Mouse (Mus musculus) MEL (cell line): ENCODE results near the gene Elovl5. TPM values are rescaled to one million over a fixed set of nuclear protein-coding genes. Genes with fewer than 3 reads are reported as not detected.

Experiments used
- DNase-seq: peaks from one replicate; pipeline ENCODE4 v3.0.0; 2011; ENCODE audit warnings: low read depth, low spot score
- H3K27ac ChIP-seq: 2 replicates; pipeline ENCODE4 v1.5.1; 2012; ENCODE audit warnings: low read depth, mild to moderate bottlenecking, control low read depth, low read length, moderate library complexity; ENCODE audit not compliant: control insufficient read depth
- H3K27me3 ChIP-seq, 2 experiments: fragments of 150-350 bp in 1 of 2; sonication (generic) in 1 of 2; 2 replicates each; pipeline ENCODE4 v1.6.1; 2012; ENCODE audit warnings: low read length in 2 of 2, mild to moderate bottlenecking in 2 of 2, improper control_type of control experiment in 1 of 2, moderate library complexity in 1 of 2; ENCODE audit not compliant: insufficient read depth in 2 of 2, control insufficient read depth in 1 of 2
- H3K36me3 ChIP-seq, 2 experiments: 2 replicates each; pipeline ENCODE4 v1.6.1; 2012 to 2014; ENCODE audit warnings: low read length in 2 of 2, improper control_type of control experiment in 1 of 2, inconsistent platforms in 1 of 2, mild to moderate bottlenecking in 1 of 2; ENCODE audit not compliant: insufficient read depth in 2 of 2, control insufficient read depth in 1 of 2
- H3K4me1 ChIP-seq, 2 experiments: fragments of 150-350 bp in 1 of 2; sonication (generic) in 1 of 2; 2 replicates each; pipeline ENCODE4 v1.6.1; 2012; ENCODE audit warnings: low read length in 2 of 2, improper control_type of control experiment in 1 of 2, mild to moderate bottlenecking in 1 of 2; ENCODE audit not compliant: insufficient read depth in 2 of 2, control insufficient read depth in 1 of 2
- H3K4me3 ChIP-seq, 2 experiments: fragments of 150-350 bp in 1 of 2; sonication (generic) in 1 of 2; 2 replicates each; pipeline ENCODE4 v1.5.1; 2012; ENCODE audit warnings: low read depth in 2 of 2, low read length in 2 of 2, mild to moderate bottlenecking in 2 of 2, moderate library complexity in 2 of 2, control low read depth in 1 of 2, improper control_type of control experiment in 1 of 2; ENCODE audit not compliant: control insufficient read depth in 1 of 2, insufficient read depth in 1 of 2
- H3K79me2 ChIP-seq: 2 replicates; pipeline ENCODE4 v1.6.1; 2012; ENCODE audit warnings: mild to moderate bottlenecking, low read length, moderate library complexity; ENCODE audit not compliant: control insufficient read depth, poor library complexity, insufficient read depth
- H3K9ac ChIP-seq: 2 replicates; pipeline ENCODE4 v1.6.1; 2012; ENCODE audit warnings: low read depth, mild to moderate bottlenecking, control low read depth, low read length, moderate library complexity; ENCODE audit not compliant: control insufficient read depth, poor library complexity, severe bottlenecking
- H3K9me3 ChIP-seq: fragments of 150-350 bp; sonication (generic); replicated peaks from 2 replicates; pipeline ENCODE4 v1.6.1; 2012; ENCODE audit warnings: mild to moderate bottlenecking, low read length, improper control_type of control experiment, moderate library complexity; ENCODE audit not compliant: insufficient read depth
- CHD1 ChIP-seq: IDR thresholded peaks from 2 replicates; pipeline ENCODE4 v1.6.1; 2012; ENCODE audit warnings: low read depth, mild to moderate bottlenecking, inconsistent platforms, low read length, improper control_type of control experiment
- CHD2 ChIP-seq: IDR thresholded peaks from 2 replicates; pipeline ENCODE4 v1.6.1; 2011; ENCODE audit warnings: low read length, improper control_type of control experiment
- CTCF ChIP-seq, 3 experiments: IDR thresholded peaks in 2 of 3; conservative IDR thresholded peaks in 1 of 3; 2 replicates each; pipeline ENCODE4 v1.5.1; 2011 to 2012; ENCODE audit warnings: low read length in 3 of 3, low read depth in 2 of 3, mild to moderate bottlenecking in 2 of 3, improper control_type of control experiment in 1 of 3, inconsistent platforms in 1 of 3, mixed read lengths in 1 of 3, moderate library complexity in 1 of 3; ENCODE audit not compliant: control insufficient read depth in 1 of 3, insufficient read depth in 1 of 3, poor library complexity in 1 of 3, severe bottlenecking in 1 of 3
- E2F4 ChIP-seq: IDR thresholded peaks from 2 replicates; pipeline ENCODE4 v1.6.1; 2011; ENCODE audit warnings: low read depth, low read length, improper control_type of control experiment, borderline replicate concordance
- EP300 ChIP-seq, 2 experiments: IDR thresholded peaks; 2 replicates each; pipeline ENCODE4 v1.6.1; 2011; ENCODE audit warnings: improper control_type of control experiment in 2 of 2, low read length in 2 of 2, low read depth in 1 of 2, mild to moderate bottlenecking in 1 of 2
- GABPA ChIP-seq: IDR thresholded peaks from 2 replicates; pipeline ENCODE4 v1.6.1; 2012; ENCODE audit warnings: low read depth, mild to moderate bottlenecking, inconsistent platforms, low read length, improper control_type of control experiment, moderate library complexity
- MAFK ChIP-seq: IDR thresholded peaks from 2 replicates; pipeline ENCODE4 v1.6.1; 2011; ENCODE audit warnings: low read depth, mild to moderate bottlenecking, low read length, improper control_type of control experiment, borderline replicate concordance
- MAZ ChIP-seq: IDR thresholded peaks from 2 replicates; pipeline ENCODE4 v1.6.1; 2012; ENCODE audit warnings: low read depth, mild to moderate bottlenecking, inconsistent platforms, low read length, improper control_type of control experiment
- MEF2A ChIP-seq: IDR thresholded peaks from 2 replicates; pipeline ENCODE4 v1.6.1; 2014; ENCODE audit warnings: low read depth, mild to moderate bottlenecking, inconsistent platforms, low read length, improper control_type of control experiment; ENCODE audit not compliant: poor library complexity, insufficient replicate concordance, severe bottlenecking; ENCODE audit errors: extremely low read depth
- MXI1 ChIP-seq: IDR thresholded peaks from 2 replicates; pipeline ENCODE4 v1.6.1; 2011; ENCODE audit warnings: mild to moderate bottlenecking, low read depth, low read length, improper control_type of control experiment
- MYB ChIP-seq: IDR thresholded peaks from 2 replicates; pipeline ENCODE4 v1.6.1; 2011; ENCODE audit warnings: mild to moderate bottlenecking, low read depth, low read length, improper control_type of control experiment
- NELFE ChIP-seq: IDR thresholded peaks from 2 replicates; pipeline ENCODE4 v1.6.1; 2011; ENCODE audit warnings: low read depth, low read length, improper control_type of control experiment
- POLR2AphosphoS5 ChIP-seq: IDR thresholded peaks from 2 replicates; pipeline ENCODE4 v1.6.1; 2012; ENCODE audit warnings: low read depth, borderline replicate concordance, mild to moderate bottlenecking, inconsistent platforms, low read length, moderate library complexity, mixed read lengths
- RAD21 ChIP-seq: IDR thresholded peaks from 2 replicates; pipeline ENCODE4 v1.6.1; 2011; ENCODE audit warnings: mild to moderate bottlenecking, low read depth, low read length, improper control_type of control experiment
- RCOR1 ChIP-seq: IDR thresholded peaks from 2 replicates; pipeline ENCODE4 v1.6.1; 2012; ENCODE audit warnings: low read depth, mild to moderate bottlenecking, inconsistent platforms, low read length, improper control_type of control experiment
- SIN3A ChIP-seq: IDR thresholded peaks from 2 replicates; pipeline ENCODE4 v1.6.1; 2012; ENCODE audit warnings: low read length, improper control_type of control experiment, inconsistent platforms
- TAL1 ChIP-seq: IDR thresholded peaks from 2 replicates; pipeline ENCODE4 v1.6.1; 2012; ENCODE audit warnings: mild to moderate bottlenecking, inconsistent platforms, low read length, moderate library complexity, mixed read lengths
- TCF12 ChIP-seq: IDR thresholded peaks from 2 replicates; pipeline ENCODE4 v1.6.1; 2014; ENCODE audit warnings: low read depth, mild to moderate bottlenecking, inconsistent platforms, low read length, improper control_type of control experiment, moderate library complexity
- USF2 ChIP-seq, 2 experiments: IDR thresholded peaks; 2 replicates each; pipeline ENCODE4 v1.6.1; 2011 to 2012; ENCODE audit warnings: improper control_type of control experiment in 2 of 2, low read length in 2 of 2, borderline replicate concordance in 1 of 2, inconsistent platforms in 1 of 2, low read depth in 1 of 2, mild to moderate bottlenecking in 1 of 2; ENCODE audit not compliant: insufficient read depth in 1 of 2
- ZKSCAN1 ChIP-seq: IDR thresholded peaks from 2 replicates; pipeline ENCODE4 v1.6.1; 2012; ENCODE audit warnings: low read depth, mild to moderate bottlenecking, inconsistent platforms, low read length, improper control_type of control experiment, moderate library complexity
- polyA plus RNA-seq, 2 experiments: library from polyadenylated mRNA; stranded (reverse) in 1 of 2; unstranded in 1 of 2; fragments of >175 nt in 1 of 2; fragments of >200 nt in 1 of 2; gene quantifications; 2 replicates each; pipeline versions ENCODE4 v1.2.1 to v1.2.4; 2012; ENCODE audit warnings: low replicate concordance in 2 of 2, low read depth in 1 of 2; ENCODE audit not compliant: insufficient read length in 2 of 2, insufficient read depth in 1 of 2, missing spikeins in 1 of 2
- total RNA-seq: library from RNA; depleted of rRNA; stranded (reverse); fragments of 300-350 nt; gene quantifications from 2 replicates; pipeline ENCODE4 v1.2.3, GENCODE M21; 2012

The Elovl5 gene
- total and polyA plus RNA-seq, 3 experiments, result 52.3 to 73.0 (median 58.3) TPM

DNA sequence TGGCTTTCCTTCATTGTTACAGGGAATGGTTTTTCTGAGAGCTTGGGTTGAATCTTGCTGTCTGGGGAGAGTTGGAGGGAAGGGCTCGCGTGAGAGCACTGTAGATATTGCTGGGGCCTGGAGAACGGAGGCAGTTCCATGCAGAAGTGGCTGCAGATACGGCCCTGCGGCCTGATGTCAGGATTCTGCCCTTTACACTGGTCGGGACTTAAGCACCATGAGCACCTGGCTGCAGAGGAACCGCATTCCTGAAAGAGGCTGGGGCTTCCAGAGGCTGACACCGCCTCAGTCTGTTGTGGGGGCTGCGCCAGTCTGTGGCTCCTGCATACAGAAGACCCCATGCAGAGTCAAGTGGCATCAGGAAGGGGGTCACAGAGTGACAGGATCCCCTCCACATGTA is 24.7 kb downstream of the Elovl5 start:
- Histone ChIP-seq H3K79me2 (peaks cover 55% of the 10 kb centered on the region), H3K36me3 (no peaks in the 10 kb centered on the region; a peak in 1 of 4 replicates), H3K4me1 (no peaks in the 10 kb centered on the region), H3K9me3 (no peaks in the 10 kb centered on the region), H3K27ac (no peak overlapping the region), H3K27me3 (no peaks in the 10 kb centered on the region), H3K4me3 (no peak overlapping the region), H3K9ac (no peak overlapping the region)
- no peak for TF ChIP-seq MYB
- TF ChIP-seq MEF2A, result no peak
- TF ChIP-seq E2F4, result no peak
- TF ChIP-seq SIN3A, result no peak
- no peak for TF ChIP-seq NELFE
- no peak for TF ChIP-seq MXI1
- no peak for TF ChIP-seq EP300 (IDR thresholded peaks at IDR 0.05; ENCODE audit: low read depth in 1 of 2, low read length in 2 of 2)
- TF ChIP-seq ZKSCAN1, result no peak
- TF ChIP-seq RCOR1, result no peak
- TF ChIP-seq POLR2AphosphoS5, result no peak
- no peak for TF ChIP-seq TAL1
- no peak for TF ChIP-seq RAD21
- TF ChIP-seq MAZ, result no peak
- TF ChIP-seq MAFK, result no peak
- no peak for TF ChIP-seq CHD2
- no peak for DNase-seq

DNA sequence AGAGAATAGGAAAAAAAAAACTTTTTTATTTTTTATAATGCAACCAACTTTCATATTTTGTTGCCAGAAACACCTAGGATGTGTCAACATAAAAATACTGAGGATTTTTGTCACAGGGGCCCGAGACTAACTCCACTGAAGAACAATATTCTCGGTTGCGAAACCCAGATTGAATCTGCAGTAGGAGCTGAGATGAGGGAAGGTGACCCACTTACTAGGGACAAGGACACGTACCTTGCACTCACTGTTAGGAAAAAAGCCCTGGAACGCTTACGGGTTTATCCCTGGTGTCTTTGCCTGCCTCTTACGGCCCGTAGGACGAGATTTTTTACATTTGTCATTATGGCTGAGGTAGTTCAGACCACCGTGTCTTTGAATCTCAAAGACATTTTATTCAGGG is 25.2 kb downstream of the Elovl5 start:
- H3K4me3 ChIP-seq, result no peak overlapping the region
- H3K4me1 ChIP-seq, result no peaks in the 10 kb centered on the region
- H3K9ac ChIP-seq, result no peak overlapping the region
- no peak overlapping the region for H3K27ac ChIP-seq
- DNase-seq, result no peak
- no peak for TF ChIP-seq SIN3A
- TF ChIP-seq USF2 (IDR thresholded peaks at IDR 0.05; ENCODE audit: borderline replicate concordance in 1 of 2, insufficient read depth in 1 of 2, low read depth in 1 of 2, low read length in 2 of 2), result no peak
- TF ChIP-seq MAZ, result no peak
- TF ChIP-seq TCF12, result no peak
- TF ChIP-seq CHD1, result no peak
- TF ChIP-seq GABPA, result no peak
- no peak for TF ChIP-seq CTCF (IDR thresholded peaks at IDR 0.05 in 2 of 3, conservative IDR thresholded peaks at IDR 0.05 in 1 of 3; ENCODE audit: control insufficient read depth in 1 of 3, insufficient read depth in 1 of 3, low read depth in 2 of 3, low read length in 3 of 3, poor library complexity in 1 of 3, severe bottlenecking in 1 of 3)
- no peak for TF ChIP-seq E2F4
- TF ChIP-seq MEF2A, result no peak
- no peaks in the 10 kb centered on the region for H3K27me3 ChIP-seq
- no peaks in the 10 kb centered on the region for H3K9me3 ChIP-seq
- peaks cover 56% of the 10 kb centered on the region for H3K79me2 ChIP-seq
- H3K36me3 ChIP-seq, result no peaks in the 10 kb centered on the region; a peak in 1 of 4 replicates
